Mouse (Mus musculus) myocyte (in vitro differentiated cells): ENCODE measurements around the gene Dmrtc1c2. TPM values are rescaled to one million over a fixed set of nuclear protein-coding genes. Genes with fewer than 3 reads are reported as not detected.
"Not testable (repeated sequence)": the region's sequence is repeated elsewhere in the genome, so short reads cannot be mapped to it uniquely, and the experiment has no call there.

Source experiments
- H3K27me3 ChIP-seq: one replicate; pipeline ENCODE4 v1.6.1; 2011; ENCODE audit not compliant: control insufficient read depth, insufficient read depth, insufficient read length
- H3K36me3 ChIP-seq: one replicate; pipeline ENCODE4 v1.6.1; 2011; ENCODE audit not compliant: control insufficient read depth, insufficient read depth
- H3K4me2 ChIP-seq: one replicate; pipeline ENCODE4 v1.6.1; 2011; ENCODE audit warnings: low read depth, control low read depth
- H3K4me3 ChIP-seq: one replicate; pipeline ENCODE4 v1.5.1; 2011; ENCODE audit warnings: mild to moderate bottlenecking, control low read depth, moderate library complexity
- H3K79me2 ChIP-seq: one replicate; pipeline ENCODE4 v1.6.1; 2011; ENCODE audit not compliant: control insufficient read depth, insufficient read depth
- H3ac ChIP-seq: one replicate; pipeline ENCODE4 v1.6.1; 2011; ENCODE audit not compliant: control insufficient read depth, insufficient read length
- CEBPB ChIP-seq: IDR thresholded peaks from 2 replicates; pipeline ENCODE4 v1.6.1; 2011; ENCODE audit warnings: mild to moderate bottlenecking, moderate library complexity; ENCODE audit not compliant: poor library complexity, insufficient read depth, severe bottlenecking
- E2F4 ChIP-seq: IDR thresholded peaks from one replicate; pipeline ENCODE4 v1.6.1; 2011; ENCODE audit warnings: mild to moderate bottlenecking, control low read depth, moderate library complexity; ENCODE audit not compliant: insufficient read depth
- MAX ChIP-seq: IDR thresholded peaks from one replicate; pipeline ENCODE4 v1.6.1; 2011; ENCODE audit warnings: low read depth, mild to moderate bottlenecking, control low read depth
- MYOD1 ChIP-seq, 3 experiments: IDR thresholded peaks; one replicate each; pipeline ENCODE4 v1.6.1; 2011; ENCODE audit warnings: control low read depth in 2 of 3, low read depth in 2 of 3, mild to moderate bottlenecking in 2 of 3, moderate library complexity in 1 of 3; ENCODE audit not compliant: insufficient read length in 2 of 3, control insufficient read depth in 1 of 3
- MYOG ChIP-seq, 3 experiments: IDR thresholded peaks; one replicate each; pipeline ENCODE4 v1.6.1; 2011; ENCODE audit warnings: control low read depth in 2 of 3, low read depth in 2 of 3, mild to moderate bottlenecking in 2 of 3; ENCODE audit not compliant: insufficient read length in 2 of 3, control insufficient read depth in 1 of 3, insufficient read depth in 1 of 3
- POLR2A ChIP-seq: IDR thresholded peaks from one replicate; pipeline ENCODE4 v1.6.1; 2011; ENCODE audit warnings: low read depth, mild to moderate bottlenecking, control low read depth, moderate library complexity; ENCODE audit not compliant: insufficient read length
- POLR2AphosphoS2 ChIP-seq: IDR thresholded peaks from one replicate; pipeline ENCODE4 v1.6.1; 2011; ENCODE audit warnings: low read depth, control low read depth; ENCODE audit not compliant: insufficient read length
- REST ChIP-seq: IDR thresholded peaks from one replicate; pipeline ENCODE4 v1.6.1; 2011; ENCODE audit warnings: mild to moderate bottlenecking, control low read depth, moderate library complexity; ENCODE audit not compliant: insufficient read depth, insufficient read length
- SRF ChIP-seq: IDR thresholded peaks from one replicate; pipeline ENCODE4 v1.6.1; 2011; ENCODE audit warnings: low read depth; ENCODE audit not compliant: control insufficient read depth, insufficient read length
- TCF12 ChIP-seq: IDR thresholded peaks from one replicate; pipeline ENCODE4 v1.6.1; 2011; ENCODE audit warnings: mild to moderate bottlenecking, control low read depth; ENCODE audit not compliant: poor library complexity, insufficient read depth, severe bottlenecking
- TCF3 ChIP-seq: IDR thresholded peaks from one replicate; pipeline ENCODE4 v1.6.1; 2011; ENCODE audit warnings: low read depth, control low read depth; ENCODE audit not compliant: insufficient read length
- USF1 ChIP-seq: IDR thresholded peaks from one replicate; pipeline ENCODE4 v1.6.1; 2011; ENCODE audit warnings: low read depth, mild to moderate bottlenecking, control low read depth, moderate library complexity
- polyA plus RNA-seq: library from polyadenylated mRNA; unstranded; fragments of >200 nt; fragmentation: generic; extraction: Trizol; gene quantifications from one replicate; pipeline ENCODE4 v1.2.1, GENCODE M21; 2012; ENCODE audit warnings: missing spikeins

Gene Dmrtc1c2
- not detected for polyA plus RNA-seq

- H3K27me3 ChIP-seq, H3ac ChIP-seq, H3K4me2 ChIP-seq, H3K36me3 ChIP-seq, H3K79me2 ChIP-seq, H3K4me3 ChIP-seq: not testable (repeated sequence)
Measured at GRCm38 (mm10) chrX:102854516-102854915, at the start of gene Dmrtc1c2. Gene Dmrtc1c2 (minus strand): TSS chrX:102854616.

GRCm38 (mm10) chrX:102867871-102868270 lies 13.5 kb upstream of the Dmrtc1c2 start, which contains the start of gene 1700031F05Rik:
Gene 1700031F05Rik (minus strand): TSS chrX:102867971.
- H3K79me2 ChIP-seq, result no peaks in the 10 kb centered on the region
- no peaks in the 10 kb centered on the region for H3K36me3 ChIP-seq
- H3K27me3 ChIP-seq, result no peaks in the 10 kb centered on the region
- H3K4me2 ChIP-seq, result no peak within 1 kb of the TSS
- H3K4me3 ChIP-seq, result no peak within 1 kb of the TSS
- no peak for TF ChIP-seq TCF3
- TF ChIP-seq E2F4, result no peak
- TF ChIP-seq TCF12, result no peak
- no peak for TF ChIP-seq USF1
- no peak for TF ChIP-seq POLR2AphosphoS2
- no peak for TF ChIP-seq MYOD1 (IDR thresholded peaks at IDR 0.05; ENCODE audit: control insufficient read depth in 1 of 3, insufficient read length in 2 of 3, low read depth in 2 of 3)
- TF ChIP-seq SRF, result no peak
- TF ChIP-seq MAX, result no peak
- TF ChIP-seq CEBPB, result no peak
- no peak within 1 kb of the TSS for H3ac ChIP-seq

GRCm38 (mm10) chrX:102812311-102812710 lies 42.1 kb downstream of the Dmrtc1c2 start:
- Histone ChIP-seq H3K4me3 (no peak overlapping the region), H3ac (no peak overlapping the region), H3K27me3 (no peaks in the 10 kb centered on the region), H3K79me2 (no peaks in the 10 kb centered on the region), H3K4me2 (no peak overlapping the region), H3K36me3 (no peaks in the 10 kb centered on the region)
- TF ChIP-seq REST (no peak), USF1 (no peak), MYOD1 (IDR thresholded peaks at IDR 0.05; ENCODE audit: control insufficient read depth in 1 of 3, insufficient read length in 2 of 3, low read depth in 2 of 3) (no peak), SRF (no peak), TCF12 (no peak), MAX (no peak), TCF3 (no peak), MYOG (IDR thresholded peaks at IDR 0.05; ENCODE audit: control insufficient read depth in 1 of 3, insufficient read depth in 1 of 3, insufficient read length in 2 of 3, low read depth in 2 of 3) (no peak), CEBPB (no peak), POLR2A (no peak), POLR2AphosphoS2 (no peak), E2F4 (no peak)

GRCm38 (mm10) chrX:102802663-102803062 lies 51.8 kb downstream of the Dmrtc1c2 start, which contains the start of gene Dmrtc1c1:
Gene Dmrtc1c1 (plus strand): TSS chrX:102802963.
- H3K36me3 ChIP-seq, result not testable (repeated sequence)

More at GRCm38 (mm10) chrX:102802663-102803062, 51.8 kb downstream of the Dmrtc1c2 start, which contains the start of gene Dmrtc1c1:
- H3K4me2 ChIP-seq, H3K79me2 ChIP-seq, H3ac ChIP-seq, H3K4me3 ChIP-seq, H3K27me3 ChIP-seq: not testable (repeated sequence)

Other genes starting within 250 kb of the Dmrtc1c2 start
- 8.7 TPM for gene Phka1, start 210.4 kb downstream of the Dmrtc1c2 start, polyA plus RNA-seq
- gene Gm3880, start 167.6 kb downstream of the Dmrtc1c2 start, polyA plus RNA-seq, result not detected
- not detected for gene Gm9112, start 147.0 kb downstream of the Dmrtc1c2 start, polyA plus RNA-seq
- not detected for gene Dmrtc1b, start 146.8 kb downstream of the Dmrtc1c2 start, polyA plus RNA-seq
- gene Dmrtc1c1, start 51.7 kb downstream of the Dmrtc1c2 start, polyA plus RNA-seq, result not detected
- not detected for gene 1700031F05Rik, start 13.4 kb upstream of the Dmrtc1c2 start, polyA plus RNA-seq
- not detected for gene Dmrtc1a, start 54.1 kb upstream of the Dmrtc1c2 start, polyA plus RNA-seq
- not detected for gene 1700011M02Rik, start 54.3 kb upstream of the Dmrtc1c2 start, polyA plus RNA-seq
- not detected for gene 1700018G05Rik, start 73.8 kb upstream of the Dmrtc1c2 start, polyA plus RNA-seq